Mouse (Mus musculus) spleen, adult 2 months (tissue): ENCODE results near the gene Nckap5.

Experiments
- CTCF ChIP-seq: fragments of 200-500 bp; IDR thresholded peaks from 2 replicates; pipeline ENCODE4 v1.5.1; 2011; ENCODE audit warnings: mild to moderate bottlenecking, inconsistent platforms; ENCODE audit not compliant: insufficient read depth, insufficient read length, insufficient replicate concordance; ENCODE audit errors: extremely low read depth
- POLR2A ChIP-seq: fragments of 200-500 bp; IDR thresholded peaks from 2 replicates; pipeline ENCODE4 v1.6.1; 2011; ENCODE audit warnings: low read depth, low read length, inconsistent platforms

- TF ChIP-seq CTCF (no peak), POLR2A (no peak)
Observed at GRCm38 (mm10) chr1:126316866-126317265, 513.7 kb downstream of the Nckap5 start.
